Mouse (Mus musculus) central nervous system, embryonic 11.5 days (tissue): ENCODE measurements around the gene Itfg2. TPM values are rescaled to one million over a fixed set of nuclear protein-coding genes. Genes with fewer than 3 reads are reported as not detected.

Experiments
- polyA plus RNA-seq: library from polyadenylated mRNA; depleted of rRNA; stranded (reverse); fragments of >200 nt; gene quantifications from 2 replicates; pipeline ENCODE4 v1.2.3, GENCODE M21; 2012; rRNA removed

Gene Itfg2
- 24.8 and 32.7 TPM in 2 replicates for polyA plus RNA-seq

DNA sequence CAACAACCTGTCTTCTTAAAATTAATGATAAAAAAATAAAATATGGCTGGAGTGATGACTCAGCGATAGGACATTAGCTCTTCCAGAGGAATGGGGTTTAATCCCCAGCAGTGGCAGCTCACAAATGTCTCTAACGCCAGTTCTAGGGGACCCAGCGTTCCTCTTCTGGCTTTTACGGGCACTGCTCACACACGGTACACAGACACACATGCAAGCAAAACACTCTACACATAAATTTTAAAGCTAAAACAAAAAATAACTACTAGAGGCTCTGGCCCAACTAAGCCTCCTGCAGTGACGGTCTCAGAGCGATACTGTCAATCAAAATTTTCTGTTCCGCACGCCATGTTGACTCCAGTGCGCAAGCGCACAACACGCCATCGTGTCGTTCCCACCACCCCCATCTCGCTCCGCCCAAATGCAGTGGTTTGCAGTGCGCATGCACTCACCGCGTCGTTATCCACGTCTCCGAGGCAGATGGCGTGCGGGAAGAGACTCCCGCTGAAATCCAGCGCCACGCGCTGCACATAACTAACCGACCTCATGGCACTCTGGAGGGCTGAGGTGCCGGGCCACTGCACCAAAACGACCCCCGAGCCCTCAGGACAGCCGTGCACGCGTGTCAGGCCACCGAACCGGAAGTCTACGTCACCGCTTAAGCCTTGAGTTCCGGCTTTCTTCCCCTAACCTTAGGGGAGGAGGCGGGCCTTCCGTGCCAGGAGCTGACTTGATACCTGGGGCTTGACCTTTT lies at the start of gene Itfg2:
Itfg2 (minus strand) TSS at position 663 of the 751 bp plus-strand sequence.

DNA sequence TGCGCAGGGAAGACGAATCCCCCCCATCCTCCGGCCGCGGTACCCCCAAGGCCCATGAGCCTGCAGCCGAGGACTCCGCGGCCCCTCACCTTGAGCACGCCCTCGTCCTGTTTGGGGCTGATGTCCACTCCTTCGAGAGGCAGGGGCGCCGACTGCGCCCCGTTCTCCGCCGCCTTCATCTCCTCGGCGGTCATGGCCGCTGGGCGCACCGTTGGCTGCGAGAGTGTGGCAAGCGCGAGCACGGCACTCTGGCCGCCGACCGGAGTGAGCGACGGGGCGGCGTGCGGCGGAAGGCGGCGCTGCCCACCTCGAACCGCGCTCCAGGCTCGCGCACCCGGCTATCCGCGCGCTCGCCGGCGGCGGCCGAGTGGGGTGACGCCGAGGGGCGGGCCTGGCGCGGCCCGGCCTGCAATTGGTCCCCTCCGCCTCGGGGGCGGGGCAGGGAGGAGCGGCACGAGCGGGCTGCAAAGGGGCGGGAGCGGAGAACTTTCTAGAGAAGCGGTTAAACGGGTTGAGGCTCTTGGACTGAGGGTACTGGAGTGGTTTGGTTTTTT lies 13.7 kb upstream of the Itfg2 start, which contains the start of gene Fkbp4:
Fkbp4 (minus strand) TSS at position 361 of the 554 bp plus-strand sequence.

DNA sequence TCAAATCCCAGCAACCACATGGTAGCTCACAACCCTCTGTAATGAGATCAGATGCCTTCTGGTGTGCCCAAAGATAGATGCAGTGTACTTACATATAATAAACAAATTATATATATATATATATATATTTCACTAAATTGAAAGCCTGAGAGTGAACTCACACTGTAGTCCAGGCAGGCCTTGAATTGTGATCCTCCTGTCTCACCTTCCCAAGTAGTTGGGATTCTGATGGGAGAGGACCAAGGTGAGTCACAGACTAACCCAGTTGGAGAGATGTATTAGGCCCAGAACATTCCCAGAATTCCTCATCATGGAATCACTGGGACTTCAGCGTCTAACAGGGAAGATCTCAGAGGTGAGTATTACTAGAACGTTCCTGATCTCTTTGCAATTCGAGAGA lies 25.7 kb downstream of the Itfg2 start, which contains the start of gene Nrip2:
Nrip2 (plus strand) TSS at position 301 of the 400 bp plus-strand sequence.

DNA sequence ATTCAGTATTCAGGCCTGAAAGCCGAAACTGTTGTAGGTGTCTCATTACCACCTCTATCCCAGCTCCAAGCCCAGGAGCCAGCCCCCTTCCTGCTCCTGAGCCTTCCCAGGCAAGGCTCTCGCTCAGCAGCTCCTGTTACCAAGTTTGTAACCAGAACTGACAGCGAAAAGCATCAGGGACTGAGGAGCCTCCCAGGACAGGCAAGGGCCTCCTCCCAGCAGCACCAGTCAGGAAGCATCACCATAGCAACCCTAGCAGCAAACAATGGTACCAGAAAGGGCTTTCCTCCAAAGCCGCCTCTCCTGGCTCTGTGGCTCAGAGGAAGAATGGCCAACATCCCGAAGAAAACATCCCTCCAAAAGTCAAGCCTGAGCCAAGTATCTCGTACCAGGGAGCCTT lies 49.5 kb downstream of the Itfg2 start, which contains the start of the genes Tex52 and Gm44596:
Tex52 (plus strand) TSS at position 265 of the 400 bp plus-strand sequence.
Gm44596 (plus strand) TSS at position 312 of the 400 bp plus-strand sequence.

DNA sequence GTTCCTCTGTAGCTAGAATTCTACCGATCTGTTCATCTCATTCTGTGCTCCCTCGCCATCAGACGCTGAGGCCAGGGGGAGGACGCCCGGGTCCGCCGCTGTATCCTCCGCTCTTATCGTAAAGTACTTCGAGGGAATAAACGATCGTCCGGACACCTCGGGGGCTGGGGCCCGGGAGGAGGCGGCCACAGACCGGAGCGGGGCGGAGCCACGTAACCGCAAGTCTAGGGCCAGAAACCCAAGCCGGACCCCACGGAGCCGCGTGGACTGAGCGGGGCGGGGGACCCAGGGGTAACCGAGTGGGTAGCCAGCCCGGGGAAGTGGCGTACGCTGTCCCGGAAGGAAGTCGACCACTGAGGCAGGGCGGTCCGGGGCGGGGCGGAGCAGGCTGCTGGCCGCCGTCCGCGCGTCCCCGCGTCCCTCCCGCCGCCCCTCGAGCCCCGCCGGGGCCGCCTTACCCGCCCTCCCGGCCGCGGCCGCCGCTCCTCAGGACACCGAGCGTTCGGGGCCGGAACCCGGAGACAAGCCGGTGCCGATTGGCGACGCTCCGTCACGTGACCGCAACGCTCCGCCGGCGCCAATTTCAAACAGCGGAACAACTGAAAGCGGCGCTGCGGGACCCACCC lies 62.2 kb downstream of the Itfg2 start, which contains the start of the genes Rhno1 and Foxm1:
Rhno1 (minus strand) TSS at position 531 of the 626 bp plus-strand sequence.
Foxm1 (plus strand) TSS at position 587 of the 626 bp plus-strand sequence.

Other genes with a start within 250 kb of the Itfg2 start
- gene Tead4, start 124.1 kb downstream of the Itfg2 start, polyA plus RNA-seq = 1.2 and 2.4 TPM in 2 replicates
- 28.6 and 40.2 TPM in 2 replicates for gene Tulp3, start 69.1 kb downstream of the Itfg2 start, polyA plus RNA-seq
- 64.5 and 65.9 TPM in 2 replicates for gene Rhno1, start 62.0 kb downstream of the Itfg2 start, polyA plus RNA-seq
- gene Foxm1, start 62.0 kb downstream of the Itfg2 start, polyA plus RNA-seq = 95.8 and 111 TPM in 2 replicates
- 2.0 and 2.1 TPM in 2 replicates for gene Tex52, start 49.5 kb downstream of the Itfg2 start, polyA plus RNA-seq
- not detected in 2 replicates for gene Gm44596, start 49.4 kb downstream of the Itfg2 start, polyA plus RNA-seq
- gene Nrip2, start 25.6 kb downstream of the Itfg2 start, polyA plus RNA-seq = 1.3 and 1.8 TPM in 2 replicates
- gene Fkbp4, start 13.7 kb upstream of the Itfg2 start, polyA plus RNA-seq = 350 and 510 TPM in 2 replicates
- gene Pzp, start 101.8 kb upstream of the Itfg2 start, polyA plus RNA-seq = 0.75 and 2.4 TPM in 2 replicates
- not detected in 2 replicates for gene A2ml1, start 156.7 kb upstream of the Itfg2 start, polyA plus RNA-seq
- not detected in 2 replicates for gene Klrb1a, start 198.6 kb upstream of the Itfg2 start, polyA plus RNA-seq
- gene Clec2h, start 237.5 kb upstream of the Itfg2 start, polyA plus RNA-seq = not detected in 2 replicates